Mouse (Mus musculus) CH12.LX (cell line): ENCODE measurements around the gene Exoc6b. TPM values are rescaled to one million over a fixed set of nuclear protein-coding genes. Genes with fewer than 3 reads are reported as not detected.

Source experiments
- DNase-seq: peaks from one replicate; pipeline ENCODE4 v3.0.0-alpha.2; 2013; ENCODE audit errors: extremely low read depth
- H3K27ac ChIP-seq: 2 replicates; pipeline ENCODE4 v1.5.1; 2012; ENCODE audit warnings: low read depth, mild to moderate bottlenecking, control low read depth, moderate library complexity; ENCODE audit not compliant: insufficient read depth
- H3K27me3 ChIP-seq: replicated peaks from 2 replicates; pipeline ENCODE3; 2012; ENCODE audit warnings: inconsistent platforms
- H3K36me3 ChIP-seq, 2 experiments: replicated peaks in 1 of 2; 2 replicates each; pipeline versions ENCODE3 to v1.6.1; 2012; ENCODE audit warnings: inconsistent platforms in 1 of 2, low read length in 1 of 2, mild to moderate bottlenecking in 1 of 2, mixed read lengths in 1 of 2, moderate library complexity in 1 of 2; ENCODE audit not compliant: control insufficient read depth in 1 of 2, insufficient read depth in 1 of 2
- H3K4me1 ChIP-seq, 2 experiments: 2 replicates each; pipeline ENCODE4 v1.6.1; 2012; ENCODE audit warnings: inconsistent platforms in 1 of 2, moderate library complexity in 1 of 2; ENCODE audit not compliant: insufficient read depth in 2 of 2, control insufficient read depth in 1 of 2
- H3K4me2 ChIP-seq: 2 replicates; pipeline ENCODE4 v1.6.1; 2012; ENCODE audit warnings: low read depth, mild to moderate bottlenecking, control low read depth; ENCODE audit not compliant: poor library complexity, insufficient read depth, severe bottlenecking
- H3K4me3 ChIP-seq, 3 experiments: fragments of 150-350 bp in 1 of 3; sonication (generic) in 1 of 3; replicated peaks in 1 of 3; 2 replicates each; pipeline versions ENCODE3 to v1.5.1; 2011 to 2012; ENCODE audit warnings: low read depth in 2 of 3, low read length in 2 of 3, mild to moderate bottlenecking in 2 of 3, moderate library complexity in 2 of 3, control low read depth in 1 of 3, improper control_type of control experiment in 1 of 3, inconsistent platforms in 1 of 3, mixed read lengths in 1 of 3; ENCODE audit not compliant: poor library complexity in 1 of 3
- H3K79me2 ChIP-seq: replicated peaks from 2 replicates; pipeline ENCODE4 v1.6.1; 2012; ENCODE audit warnings: mild to moderate bottlenecking, moderate library complexity; ENCODE audit not compliant: control insufficient read depth, poor library complexity, insufficient read depth, severe bottlenecking; ENCODE audit errors: extremely low read depth
- H3K9ac ChIP-seq: 2 replicates; pipeline ENCODE4 v1.6.1; 2012; ENCODE audit warnings: low read depth, mild to moderate bottlenecking, control low read depth, moderate library complexity; ENCODE audit not compliant: insufficient read depth
- H3K9me3 ChIP-seq: replicated peaks from 2 replicates; pipeline ENCODE3; 2012; ENCODE audit warnings: low read length, inconsistent platforms, mixed read lengths
- CHD1 ChIP-seq: IDR thresholded peaks from 2 replicates; pipeline ENCODE4 v1.6.1; 2012; ENCODE audit warnings: low read depth, low read length, improper control_type of control experiment, inconsistent platforms
- CHD2 ChIP-seq: IDR thresholded peaks from 2 replicates; pipeline ENCODE4 v1.6.1; 2011; ENCODE audit warnings: low read length, improper control_type of control experiment
- CTCF ChIP-seq, 2 experiments: IDR thresholded peaks in 1 of 2; conservative IDR thresholded peaks in 1 of 2; 2 replicates each; pipeline ENCODE4 v1.5.1; 2011 to 2012; ENCODE audit warnings: low read depth in 2 of 2, low read length in 2 of 2, improper control_type of control experiment in 1 of 2, inconsistent platforms in 1 of 2, mild to moderate bottlenecking in 1 of 2, moderate library complexity in 1 of 2
- EP300 ChIP-seq: IDR thresholded peaks from 2 replicates; pipeline ENCODE4 v1.6.1; 2011; ENCODE audit warnings: low read length, improper control_type of control experiment
- HCFC1 ChIP-seq: IDR thresholded peaks from 2 replicates; pipeline ENCODE4 v1.6.1; 2012; ENCODE audit warnings: low read depth, mild to moderate bottlenecking, inconsistent platforms, low read length, improper control_type of control experiment
- IRF4 ChIP-seq: IDR thresholded peaks from 2 replicates; pipeline ENCODE4 v1.6.1; 2014; ENCODE audit warnings: low read depth, mild to moderate bottlenecking, inconsistent platforms, low read length, improper control_type of control experiment
- JUN ChIP-seq: IDR thresholded peaks from 2 replicates; pipeline ENCODE4 v1.6.1; 2011; ENCODE audit warnings: low read depth, mild to moderate bottlenecking, low read length, improper control_type of control experiment, moderate library complexity; ENCODE audit not compliant: insufficient read depth
- MAFK ChIP-seq: IDR thresholded peaks from 2 replicates; pipeline ENCODE4 v1.6.1; 2011; ENCODE audit warnings: low read length, improper control_type of control experiment; ENCODE audit not compliant: insufficient replicate concordance
- MEF2A ChIP-seq: IDR thresholded peaks from 2 replicates; pipeline ENCODE4 v1.6.1; 2014; ENCODE audit warnings: low read depth, mild to moderate bottlenecking, inconsistent platforms, low read length, improper control_type of control experiment, borderline replicate concordance
- MXI1 ChIP-seq: IDR thresholded peaks from 2 replicates; pipeline ENCODE4 v1.6.1; 2011; ENCODE audit warnings: mild to moderate bottlenecking, low read depth, low read length, improper control_type of control experiment
- MYC ChIP-seq: IDR thresholded peaks from 2 replicates; pipeline ENCODE4 v1.6.1; 2011; ENCODE audit warnings: low read depth, mild to moderate bottlenecking, improper control_type of control experiment, low read length
- NRF1 ChIP-seq: IDR thresholded peaks from 2 replicates; pipeline ENCODE4 v1.6.1; 2014; ENCODE audit warnings: low read depth, mild to moderate bottlenecking, inconsistent platforms, low read length, improper control_type of control experiment, moderate library complexity
- PAX5 ChIP-seq: IDR thresholded peaks from 2 replicates; pipeline ENCODE4 v1.6.1; 2012; ENCODE audit warnings: low read length, inconsistent platforms, mixed read lengths
- POLR2A ChIP-seq: IDR thresholded peaks from 2 replicates; pipeline ENCODE4 v1.6.1; 2011; ENCODE audit warnings: low read depth, mild to moderate bottlenecking, improper control_type of control experiment, low read length
- RAD21 ChIP-seq: IDR thresholded peaks from 2 replicates; pipeline ENCODE4 v1.6.1; 2011; ENCODE audit warnings: low read depth, mild to moderate bottlenecking, low read length, improper control_type of control experiment, moderate library complexity
- SMC3 ChIP-seq: IDR thresholded peaks from 2 replicates; pipeline ENCODE4 v1.6.1; 2011; ENCODE audit warnings: low read depth, low read length, improper control_type of control experiment
- TBP ChIP-seq: conservative IDR thresholded peaks from 2 replicates; pipeline ENCODE4 v1.6.1; 2011; ENCODE audit warnings: low read depth, low read length, improper control_type of control experiment
- TCF12 ChIP-seq: IDR thresholded peaks from 2 replicates; pipeline ENCODE4 v1.6.1; 2014; ENCODE audit warnings: low read depth, mild to moderate bottlenecking, inconsistent platforms, low read length, improper control_type of control experiment
- ZC3H11A ChIP-seq: IDR thresholded peaks from 2 replicates; pipeline ENCODE4 v1.6.1; 2012; ENCODE audit warnings: low read depth, mild to moderate bottlenecking, inconsistent platforms, low read length, improper control_type of control experiment
- ZMIZ1 ChIP-seq: IDR thresholded peaks from 2 replicates; pipeline ENCODE4 v1.6.1; 2012; ENCODE audit warnings: low read depth, mild to moderate bottlenecking, inconsistent platforms, low read length, improper control_type of control experiment
- dilution Hi-C: fragments of 300-500 bp; cut with MboI; formaldehyde crosslinking; loops from 2 replicates; pipeline ENCODE4 v1.14.3; 2020; ENCODE audit warnings: low sequenced_read_pairs; ENCODE audit not compliant: extremely low pct_unique_long_range_greater_than_20kb, extremely low pct_ligation_motif_present
- in situ Hi-C: fragments of 300-500 bp; cut with MboI; formaldehyde crosslinking; loops from 3 replicates; pipeline ENCODE4 v1.14.3; 2019; ENCODE audit warnings: low sequenced_read_pairs, low pct_ligation_motif_present, low pct_unique_long_range_greater_than_20kb, mixed read lengths
- polyA plus RNA-seq: library from polyadenylated mRNA; unstranded; fragments of >175 nt; gene quantifications from 2 replicates; pipeline ENCODE4 v1.2.1, GENCODE M21; 2012; ENCODE audit warnings: low read depth; ENCODE audit not compliant: insufficient read length
- total RNA-seq, 2 experiments: library from RNA; depleted of rRNA; stranded (reverse); fragments of 300-350 nt in 1 of 2; fragments of >200 nt in 1 of 2; gene quantifications; 2 replicates each; pipeline ENCODE4 v1.2.3; 2012 to 2014

Gene Exoc6b
- total and polyA plus RNA-seq, 3 experiments: 1.7 to 5.2 (median 3.5) TPM

GRCm38 (mm10) chr6:84651902-84652301, 417.4 kb downstream of the Exoc6b start:
- Histone ChIP-seq H3K4me1 (no peaks in the 10 kb centered on the region), H3K9ac (no peak overlapping the region), H3K27ac (no peak overlapping the region), H3K79me2 (no peaks in the 10 kb centered on the region), H3K36me3 (no peaks in the 10 kb centered on the region), H3K9me3 (no peaks in the 10 kb centered on the region), H3K4me3 (no peak overlapping the region), H3K4me2 (no peak overlapping the region), H3K27me3 (no peaks in the 10 kb centered on the region)
- dilution Hi-C loops: no loop called here
- in situ Hi-C loops: no loop called here
- DNase-seq: no peak
- TF ChIP-seq CTCF (conservative IDR thresholded peaks at IDR 0.05 in 1 of 2, IDR thresholded peaks at IDR 0.05 in 1 of 2; ENCODE audit: low read depth in 2 of 2, low read length in 2 of 2) (no peak), NRF1 (no peak), JUN (no peak), MXI1 (no peak), MAFK (no peak), HCFC1 (no peak), SMC3 (no peak), ZC3H11A (no peak), ZMIZ1 (no peak), IRF4 (no peak)

DNA sequence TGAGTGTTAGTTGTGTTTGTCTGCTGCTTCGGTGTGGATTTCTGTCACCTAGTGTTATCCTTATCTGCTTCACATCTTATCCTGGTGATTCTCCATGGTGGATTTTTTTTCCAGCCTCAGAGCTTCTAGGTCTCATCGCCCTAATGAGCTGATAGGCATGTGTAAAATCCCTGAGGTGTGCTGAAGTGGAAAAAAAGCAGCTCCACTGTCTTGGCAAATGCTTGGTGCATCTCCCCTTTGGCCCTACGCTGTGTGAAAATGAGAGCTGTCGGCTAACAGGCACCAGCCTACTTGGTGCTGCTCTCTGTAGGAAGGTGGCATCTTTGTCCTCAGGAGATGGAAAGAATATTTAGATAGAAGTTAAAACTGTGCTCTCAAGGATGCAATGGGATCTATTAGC, 422.1 kb downstream of the Exoc6b start:
- Histone ChIP-seq H3K27me3 (no peaks in the 10 kb centered on the region), H3K79me2 (no peaks in the 10 kb centered on the region), H3K36me3 (no peaks in the 10 kb centered on the region), H3K4me1 (no peaks in the 10 kb centered on the region), H3K27ac (no peak overlapping the region), H3K9ac (no peak overlapping the region), H3K9me3 (no peaks in the 10 kb centered on the region), H3K4me2 (no peak overlapping the region), H3K4me3 (no peak overlapping the region)
- TF ChIP-seq POLR2A: no peak
- no peak for TF ChIP-seq MAFK
- no peak for TF ChIP-seq NRF1
- TF ChIP-seq EP300: no peak
- no peak for TF ChIP-seq TCF12
- no peak for TF ChIP-seq MEF2A
- TF ChIP-seq HCFC1: no peak
- TF ChIP-seq JUN: no peak
- no peak for TF ChIP-seq PAX5
- no peak for TF ChIP-seq TBP
- TF ChIP-seq CHD2: no peak
- TF ChIP-seq SMC3: no peak
- TF ChIP-seq MYC: no peak
- TF ChIP-seq IRF4: no peak
- TF ChIP-seq CHD1: no peak
- no peak for TF ChIP-seq RAD21
- in situ Hi-C loops: no loop called here
- dilution Hi-C loops: no loop called here
- DNase-seq: no peak
